Mouse (Mus musculus): ENCODE results near the gene Gopc. TPM values are rescaled to one million over a fixed set of nuclear protein-coding genes. Genes with fewer than 3 reads are reported as not detected.

Gene Gopc
- total RNA-seq, 2 experiments from 2014 or later = 42.5 to 47.4 TPM

DNA sequence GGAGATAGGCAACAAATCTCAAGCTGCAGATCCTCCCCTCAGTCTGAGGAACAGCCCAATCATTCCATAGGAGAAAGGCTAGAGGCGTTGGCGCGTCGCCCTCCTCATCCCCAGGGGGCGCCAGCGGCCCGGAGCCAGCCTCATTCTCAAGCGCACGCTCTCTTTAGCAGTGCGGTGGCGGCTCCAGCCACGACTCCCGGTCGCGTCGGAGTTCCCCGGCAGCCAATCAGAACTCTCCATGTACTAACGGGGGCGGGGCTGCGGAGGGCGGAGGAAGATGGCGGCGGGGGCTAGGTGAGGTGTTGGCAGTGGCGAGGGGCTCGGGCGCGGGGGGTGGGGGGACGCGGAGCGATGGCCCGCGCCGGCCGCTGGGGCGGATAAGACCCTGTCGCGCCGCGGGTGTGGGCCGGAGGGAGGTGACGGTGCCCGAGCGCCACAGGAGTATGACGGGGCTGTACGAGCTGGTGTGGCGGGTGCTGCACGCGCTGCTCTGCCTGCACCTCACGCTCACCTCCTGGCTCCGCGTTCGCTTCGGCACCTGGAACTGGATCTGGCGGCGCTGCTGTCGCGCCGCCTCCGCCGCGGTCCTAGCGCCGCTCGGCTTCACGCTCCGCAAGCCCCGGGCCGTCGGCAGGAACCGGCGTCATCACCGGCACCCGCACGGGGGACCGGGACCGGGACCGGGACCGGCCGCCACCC, 35.5 kb upstream of the Gopc start, which contains the start of gene Nus1:
TSS of gene Nus1 (plus strand) at position 249 of the 699 bp plus-strand sequence.
- TF ChIP-seq CTCF (IDR thresholded peaks at IDR 0.05) = peak; percentile 95
- intact Hi-C loops (cut with DNase I) = loop anchor here (1.0 to 10.0 kb wide), 4 partner anchors 35 to 887 kb away; partner anchors contain the start of genes Gopc and Slc35f1
- Histone ChIP-seq H3K27ac (peak within 1 kb of the TSS; percentile 98), H3K4me3 (peak within 1 kb of the TSS; percentile 93)
- peak; percentile 96 to 97 for DNase-seq (ENCODE audit: extremely low spot score in 1 of 2, low spot score in 2 of 2)

DNA sequence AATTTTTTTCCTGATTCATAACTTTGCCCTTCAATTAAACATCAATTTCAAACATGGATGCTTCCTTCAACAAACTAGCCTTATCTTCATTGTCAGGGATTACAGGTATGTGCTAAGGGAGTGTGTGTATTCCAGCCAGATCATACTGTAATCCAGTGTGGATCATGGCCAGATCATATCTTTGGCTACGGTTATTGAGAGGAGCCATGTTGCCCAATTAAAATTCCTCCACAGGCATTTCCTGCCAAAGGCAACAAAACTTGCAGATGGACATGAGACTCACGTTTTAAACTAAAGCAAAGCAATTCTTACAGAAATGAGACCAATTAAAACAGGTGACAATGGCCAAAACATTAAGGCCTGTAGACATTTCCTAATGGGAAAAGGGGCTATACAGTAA, 34.5 kb upstream of the Gopc start:
- intact Hi-C loops (cut with DNase I) = loop anchor here (2.0 to 10.0 kb wide), 3 partner anchors 274 to 888 kb away; partner anchors contain the start of gene Slc35f1
- TF ChIP-seq CTCF (IDR thresholded peaks at IDR 0.05) = no peak
- DNase-seq (ENCODE audit: extremely low spot score in 1 of 2, low spot score in 2 of 2) = no peak
- Histone ChIP-seq H3K4me3 (peak overlapping the region; percentile 43; the same call in 1 of the 2 replicates), H3K27ac (no peak overlapping the region; the same call in 1 of the 2 replicates)

DNA sequence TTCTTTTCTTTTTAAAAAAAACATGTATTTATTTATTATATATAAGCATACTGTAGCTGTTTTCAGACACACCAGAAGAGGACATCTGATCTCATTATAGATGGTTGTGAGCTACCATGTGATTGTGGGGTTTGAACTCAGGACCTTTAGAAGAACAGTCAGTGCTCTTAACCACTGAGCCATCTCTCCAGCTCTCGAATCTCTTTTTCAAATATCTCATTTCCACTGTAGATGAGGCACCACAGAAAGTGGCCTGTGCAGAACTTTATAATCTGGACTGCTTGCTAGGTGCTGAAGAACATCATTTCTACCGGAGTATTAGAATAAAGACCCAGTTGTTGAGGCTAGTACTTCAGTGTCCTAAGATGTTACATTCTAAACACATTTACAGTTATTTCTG, 33.1 kb upstream of the Gopc start:
- TF ChIP-seq CTCF (IDR thresholded peaks at IDR 0.05) = no peak
- intact Hi-C loops (cut with DNase I) = loop anchor here (10.0 kb wide), 2 partner anchors 620 to 890 kb away; no protein-coding TSS in a partner anchor
- Histone ChIP-seq H3K27ac (no peak overlapping the region), H3K4me3 (no peak overlapping the region)
- DNase-seq (ENCODE audit: extremely low spot score in 1 of 2, low spot score in 2 of 2) = no peak

DNA sequence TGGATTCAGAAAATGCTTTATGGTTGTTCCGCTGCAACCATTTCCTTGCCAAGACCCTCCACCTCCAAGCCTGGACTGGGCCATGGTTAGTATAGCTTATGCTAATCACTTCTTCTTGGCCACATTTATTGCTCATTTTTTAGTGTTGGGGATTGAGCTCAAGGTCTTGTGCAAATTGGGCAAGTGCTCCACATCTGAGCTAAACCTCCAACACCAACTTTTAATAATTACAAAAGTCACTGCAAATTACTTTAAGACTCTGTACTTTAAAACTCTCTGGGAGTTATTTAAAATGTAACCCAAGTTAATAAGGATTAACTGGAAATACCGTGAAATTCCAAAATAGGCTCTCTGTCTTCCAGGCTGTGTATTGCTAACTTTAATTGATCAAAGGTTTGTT, 25.6 kb upstream of the Gopc start:
- H3K27ac ChIP-seq = no peak overlapping the region
- no peak overlapping the region for H3K4me3 ChIP-seq
- TF ChIP-seq CTCF (IDR thresholded peaks at IDR 0.05) = no peak
- intact Hi-C loops (cut with DNase I) = no loop called here
- no peak for DNase-seq (ENCODE audit: extremely low spot score in 1 of 2, low spot score in 2 of 2)

DNA sequence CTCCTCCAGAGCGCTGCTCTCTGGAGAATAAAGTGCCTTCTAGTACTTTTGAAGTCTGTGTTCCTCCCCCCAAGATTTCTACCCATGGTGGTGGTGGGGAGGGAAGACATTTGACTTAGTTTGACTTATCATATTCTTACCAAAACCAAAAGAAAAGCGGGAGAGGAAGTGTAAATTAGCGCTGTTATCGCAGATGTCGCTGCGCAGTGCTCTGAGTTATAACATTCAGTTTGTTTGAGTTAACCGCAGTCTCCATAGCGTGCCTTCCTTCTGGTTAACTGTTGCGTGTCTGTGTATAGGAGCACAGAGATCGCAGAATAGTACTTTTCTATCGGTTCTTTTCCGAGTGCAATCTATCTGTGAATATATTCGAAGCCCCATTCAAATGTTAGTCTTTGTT, 23.2 kb upstream of the Gopc start:
- no peak overlapping the region for H3K4me3 ChIP-seq
- intact Hi-C loops (cut with DNase I) = no loop called here
- no peak overlapping the region for H3K27ac ChIP-seq
- DNase-seq (ENCODE audit: extremely low spot score in 1 of 2, low spot score in 2 of 2) = no peak
- TF ChIP-seq CTCF (IDR thresholded peaks at IDR 0.05) = no peak

DNA sequence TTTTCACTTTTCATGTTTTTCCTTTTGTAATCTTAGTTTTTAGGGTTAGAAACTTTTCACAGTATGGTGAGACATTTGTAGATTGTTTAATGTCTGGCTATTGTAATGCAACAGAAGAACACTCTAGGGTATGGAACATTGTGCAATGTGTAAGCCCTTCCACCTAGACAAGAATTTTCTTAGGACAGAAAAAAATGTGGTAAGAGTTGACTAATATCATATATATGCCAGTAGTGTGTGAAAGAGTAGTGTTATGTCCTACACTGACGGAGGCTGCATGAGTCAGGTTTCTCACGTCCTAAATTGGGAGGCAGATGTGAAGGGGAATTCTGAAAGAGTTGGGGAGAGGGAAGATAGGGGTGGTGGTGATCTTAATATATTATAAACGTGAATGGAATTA, 17.8 kb upstream of the Gopc start:
- no peak for TF ChIP-seq CTCF (IDR thresholded peaks at IDR 0.05)
- DNase-seq (ENCODE audit: extremely low spot score in 1 of 2, low spot score in 2 of 2) = no peak

DNA sequence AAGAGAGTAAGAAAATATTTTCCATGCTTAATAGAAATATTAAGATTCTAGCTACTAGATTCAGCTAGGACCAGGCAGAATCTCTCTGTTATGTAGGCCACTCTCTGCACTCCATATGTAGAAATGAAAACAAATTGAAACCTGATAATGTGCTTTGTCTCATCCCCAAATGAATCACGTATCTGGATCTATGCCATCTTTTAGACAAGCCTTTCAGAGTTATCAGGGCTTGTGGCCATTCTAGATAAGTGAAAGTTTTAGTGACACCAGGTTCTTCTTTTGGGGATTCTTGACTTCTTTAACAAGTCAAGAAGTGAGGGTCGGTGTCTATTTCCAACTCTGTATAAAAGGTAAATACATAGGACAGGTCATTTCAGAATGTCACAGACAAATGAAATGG, 16.8 kb upstream of the Gopc start:
- intact Hi-C loops (cut with DNase I) = no loop called here
- Histone ChIP-seq H3K27ac (no peak overlapping the region), H3K4me3 (no peak overlapping the region)
- no peak for DNase-seq (ENCODE audit: extremely low spot score in 1 of 2, low spot score in 2 of 2)
- no peak for TF ChIP-seq CTCF (IDR thresholded peaks at IDR 0.05)

More for the DNA sequence above, 17.8 kb upstream of the Gopc start:
- intact Hi-C loops (cut with DNase I) = no loop called here
- Histone ChIP-seq H3K4me3 (no peak overlapping the region), H3K27ac (no peak overlapping the region)

DNA sequence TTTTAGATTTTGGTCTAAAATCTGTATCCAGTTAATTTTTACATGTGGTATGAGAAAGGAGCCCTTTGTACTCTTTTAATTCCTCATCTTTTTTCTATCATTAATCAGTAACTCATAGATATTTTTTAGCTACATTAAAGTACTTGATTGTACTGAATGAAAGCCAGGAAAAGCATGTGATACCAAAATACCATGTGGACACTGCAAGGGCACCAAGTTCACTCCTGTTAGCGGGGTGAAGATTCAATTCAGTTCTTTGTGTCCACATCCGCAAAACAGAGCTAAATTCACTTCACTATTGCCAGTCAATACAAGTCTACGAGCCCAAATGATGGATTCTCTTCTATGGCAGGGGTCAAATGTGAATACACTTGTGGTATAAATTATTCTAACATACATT, 14.7 kb upstream of the Gopc start:
- no peak overlapping the region for H3K4me3 ChIP-seq
- TF ChIP-seq CTCF (IDR thresholded peaks at IDR 0.05) = no peak
- intact Hi-C loops (cut with DNase I) = no loop called here
- no peak for DNase-seq (ENCODE audit: extremely low spot score in 1 of 2, low spot score in 2 of 2)
- H3K27ac ChIP-seq = no peak overlapping the region

DNA sequence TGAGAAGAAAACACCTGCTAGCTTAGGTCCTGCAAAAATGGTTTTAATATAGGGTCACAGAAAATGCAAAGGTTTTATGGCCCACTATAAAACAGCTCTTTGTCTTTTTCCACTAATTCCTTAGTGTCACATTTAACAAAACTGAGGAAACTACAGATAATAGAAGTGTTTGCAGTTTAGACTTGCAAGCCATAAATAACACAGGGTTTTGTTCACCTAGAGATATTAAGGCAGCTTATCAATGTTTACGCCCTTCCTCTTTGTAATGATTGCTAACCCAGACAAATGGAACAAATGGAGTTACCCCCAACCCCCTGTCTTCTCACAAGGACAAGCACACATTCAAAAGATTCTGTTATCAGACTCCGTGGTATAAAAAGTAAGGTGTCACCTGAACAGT, 9.3 kb upstream of the Gopc start:
- no peak overlapping the region for H3K27ac ChIP-seq
- no peak overlapping the region for H3K4me3 ChIP-seq
- DNase-seq (ENCODE audit: extremely low spot score in 1 of 2, low spot score in 2 of 2) = no peak
- intact Hi-C loops (cut with DNase I) = no loop called here
- TF ChIP-seq CTCF (IDR thresholded peaks at IDR 0.05) = no peak

DNA sequence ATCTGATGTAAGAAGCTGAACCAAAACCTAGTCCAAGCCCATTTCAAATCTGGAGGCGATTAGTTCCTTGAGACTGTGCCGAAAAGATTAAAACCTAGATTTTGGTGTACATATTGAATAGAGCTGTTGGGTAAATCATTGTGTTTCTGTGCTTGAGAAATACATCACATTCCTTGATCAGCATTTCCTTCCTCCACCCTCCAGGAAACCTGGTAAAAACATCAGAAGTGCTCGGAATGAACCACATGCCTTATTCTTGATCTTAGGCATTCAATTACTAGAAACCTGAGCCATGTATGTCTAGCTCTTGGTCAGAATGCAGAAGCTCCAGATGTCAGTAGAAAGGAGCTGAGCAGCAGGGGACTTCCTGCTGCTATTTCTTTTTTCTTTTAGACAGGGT, 7.5 kb upstream of the Gopc start:
- no peak for DNase-seq (ENCODE audit: extremely low spot score in 1 of 2, low spot score in 2 of 2)
- no peak overlapping the region for H3K4me3 ChIP-seq
- H3K27ac ChIP-seq = no peak overlapping the region
- intact Hi-C loops (cut with DNase I) = loop anchor here (5.0 kb wide), 1 partner anchor 282 kb away; no protein-coding TSS in a partner anchor
- TF ChIP-seq CTCF (IDR thresholded peaks at IDR 0.05) = no peak

DNA sequence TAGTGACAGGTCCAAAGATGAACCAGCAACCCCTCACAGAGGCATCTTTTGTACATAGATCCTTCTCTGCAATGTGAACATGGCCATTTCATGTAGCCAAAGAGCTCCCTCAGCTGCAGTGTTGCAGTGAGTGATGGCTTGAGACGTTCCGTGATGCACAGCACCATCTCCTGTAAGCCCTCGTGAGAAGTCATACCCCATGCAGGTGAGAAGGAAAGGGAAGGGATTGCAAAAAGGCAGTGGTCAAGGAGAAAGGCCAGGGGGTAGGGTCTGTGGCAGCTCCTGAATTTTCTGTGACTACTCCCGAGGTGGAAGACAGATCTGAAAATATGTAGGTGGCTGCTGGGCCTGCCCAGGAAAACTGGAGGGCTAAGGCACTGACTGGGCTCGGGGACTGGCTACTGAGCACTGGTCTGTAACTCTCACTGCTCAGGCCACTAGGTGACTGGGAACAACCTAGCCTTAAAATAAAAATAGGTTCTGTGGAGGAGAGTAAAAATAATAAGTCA, 7.1 kb upstream of the Gopc start, which contains the start of gene Nepn:
TSS of gene Nepn (plus strand) at position 51 of the 509 bp plus-strand sequence.
- no peak within 1 kb of the TSS for H3K27ac ChIP-seq
- intact Hi-C loops (cut with DNase I) = loop anchor here (5.0 kb wide), 1 partner anchor 282 kb away; no protein-coding TSS in a partner anchor
- no peak for TF ChIP-seq CTCF (IDR thresholded peaks at IDR 0.05)
- H3K4me3 ChIP-seq = no peak within 1 kb of the TSS
- no peak for DNase-seq (ENCODE audit: extremely low spot score in 1 of 2, low spot score in 2 of 2)

DNA sequence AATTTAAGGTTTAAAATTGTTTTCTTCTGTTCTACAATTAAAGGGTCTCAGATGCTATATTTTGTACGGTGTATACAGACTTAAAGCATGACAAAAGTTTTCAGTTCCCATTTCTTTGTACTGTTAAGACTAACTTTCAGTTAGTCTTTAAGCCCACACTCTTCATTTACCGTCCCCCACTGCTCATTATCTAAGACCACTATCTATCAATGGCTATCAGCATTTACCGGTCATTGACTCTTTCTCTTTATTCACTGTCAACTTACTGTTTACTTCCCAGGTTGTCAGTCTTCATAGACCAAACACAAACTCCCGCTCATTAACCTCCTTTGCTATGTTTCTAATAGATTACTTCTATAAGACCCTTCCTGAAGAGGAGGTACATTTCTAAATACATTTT, 5.3 kb upstream of the Gopc start:
- H3K27ac ChIP-seq = no peak overlapping the region
- no peak for DNase-seq (ENCODE audit: extremely low spot score in 1 of 2, low spot score in 2 of 2)
- H3K4me3 ChIP-seq = no peak overlapping the region
- intact Hi-C loops (cut with DNase I) = loop anchor here (5.0 kb wide), 1 partner anchor 280 kb away; no protein-coding TSS in a partner anchor
- no peak for TF ChIP-seq CTCF (IDR thresholded peaks at IDR 0.05)
